Mouse (Mus musculus) embryonic facial prominence, embryonic 10.5 days (tissue): ENCODE measurements around the gene Gm11437. TPM values are rescaled to one million over a fixed set of nuclear protein-coding genes. Genes with fewer than 3 reads are reported as not detected.
A peak's percentile ranks its signal among the peaks of the same experiment; 100 is the strongest.

Experiments used
- DNase-seq: peaks from one replicate; pipeline ENCODE4 v3.0.0-alpha.2; 2017; ENCODE audit warnings: low spot score
- H3K27ac ChIP-seq: fragments of 300-500 bp; sonication (generic); replicated peaks from 2 replicates; pipeline ENCODE4 v1.5.1; 2016; ENCODE audit warnings: mild to moderate bottlenecking
- H3K27me3 ChIP-seq: fragments of 300-500 bp; sonication (generic); replicated peaks from 2 replicates; pipeline ENCODE4 v1.6.1; 2016; ENCODE audit warnings: low read depth, mild to moderate bottlenecking; ENCODE audit not compliant: poor library complexity, severe bottlenecking
- H3K36me3 ChIP-seq: fragments of 300-500 bp; sonication (generic); replicated peaks from 2 replicates; pipeline ENCODE4 v1.6.1; 2016; ENCODE audit warnings: mild to moderate bottlenecking, moderate library complexity
- H3K4me1 ChIP-seq: fragments of 300-500 bp; sonication (generic); 2 replicates; pipeline ENCODE4 v1.6.1; 2016
- H3K4me3 ChIP-seq: fragments of 300-500 bp; sonication (generic); 2 replicates; pipeline ENCODE4 v1.5.1; 2016; ENCODE audit warnings: mild to moderate bottlenecking, moderate library complexity
- H3K9me3 ChIP-seq: fragments of 300-500 bp; sonication (generic); 2 replicates; pipeline ENCODE4 v1.6.1; 2016; ENCODE audit warnings: mild to moderate bottlenecking
- WGBS: fragments of 180-500 bp; shearing (Covaris S2); methylation state at CpG from one replicate; pipeline ENCODE4 v1.1.7; 2016; 5-methylcytosine and 5-hydroxymethylcytosine counted together
- polyA plus RNA-seq: library from polyadenylated mRNA; unstranded; fragments of >200 nt; fragmentation: Nextera tagmentation; extraction: Ambion mirVana; gene quantifications from 2 replicates; pipeline ENCODE4 v1.2.1, GENCODE M21; 2016

Gm11437 gene
- polyA plus RNA-seq, 1 experiment from 2014 or later = not detected

DNA sequence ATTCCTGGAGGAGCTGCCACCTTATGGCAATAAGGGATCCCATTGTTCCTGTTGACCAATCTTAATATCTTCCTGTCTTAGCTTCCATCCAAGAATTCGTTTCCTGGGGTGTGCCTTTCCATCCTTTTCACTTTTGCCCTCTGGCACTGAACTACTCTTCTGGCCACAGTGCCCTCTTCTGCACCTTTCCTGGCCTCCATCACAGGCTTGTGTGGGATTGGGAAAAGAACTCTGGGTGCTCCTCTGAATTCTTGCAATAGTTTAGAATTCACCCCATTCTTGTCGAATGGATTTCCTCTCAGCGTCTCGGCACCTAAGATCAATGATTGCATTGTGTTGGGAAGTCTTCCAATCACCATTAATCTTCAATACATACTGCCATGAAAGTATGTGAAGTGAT, 11.3 kb upstream of the Gm11437 start:
- peak overlapping the region; percentile 80 for H3K4me3 ChIP-seq
- no peaks in the 10 kb centered on the region for H3K9me3 ChIP-seq
- 0 out of 2 replicates have a peak, but pooled peaks cover 5% of the 10 kb centered on the region for H3K27me3 ChIP-seq
- 28% methylated on average over 4 of the region's 4 CpGs for WGBS
- peaks cover 2% of the 10 kb centered on the region; the same call in 1 of the 2 replicates for H3K36me3 ChIP-seq
- peaks cover 29% of the 10 kb centered on the region for H3K4me1 ChIP-seq
- no peak for DNase-seq
- peak overlapping the region; percentile 94; the same call in 1 of the 2 replicates for H3K27ac ChIP-seq

DNA sequence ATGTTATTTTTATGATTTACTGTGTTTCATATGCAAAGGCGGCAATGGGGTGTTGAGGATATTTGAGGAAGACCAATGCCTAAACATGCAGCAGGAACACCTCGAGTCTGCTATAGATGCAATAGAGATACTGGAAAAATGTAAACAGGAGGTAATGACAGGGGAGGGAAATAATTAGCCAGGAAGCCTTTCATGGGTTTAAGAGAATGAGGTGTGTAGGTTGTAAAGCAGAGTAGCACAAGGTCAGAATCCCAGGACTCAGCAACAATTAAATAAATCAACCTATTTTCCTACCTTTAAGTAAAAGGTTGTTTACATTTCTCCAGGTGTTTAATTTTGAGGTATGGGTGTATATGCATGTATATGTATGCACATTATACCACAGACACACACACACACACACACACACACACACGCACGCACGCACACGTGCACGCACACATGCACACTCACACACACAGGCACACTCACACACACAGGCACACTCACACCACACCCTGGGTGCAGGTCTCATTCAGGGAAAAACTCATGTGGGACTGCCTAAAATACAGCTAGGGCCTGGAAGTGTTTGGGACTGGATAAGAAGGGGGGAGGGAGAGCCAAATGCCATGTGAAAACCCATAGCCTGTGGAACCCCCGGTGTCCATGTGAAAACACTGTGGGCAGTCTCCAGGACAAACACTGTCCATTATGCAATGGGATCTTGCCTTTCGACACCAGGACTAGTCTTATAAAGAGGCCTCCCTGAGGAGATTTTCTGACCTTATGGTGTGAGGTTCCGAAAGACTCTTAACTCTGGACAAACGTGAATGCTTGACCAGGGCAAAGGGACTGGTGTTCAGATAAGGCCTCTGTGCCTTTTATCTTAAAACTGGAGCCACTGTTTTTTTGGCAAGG, 5.5 kb upstream of the Gm11437 start:
- WGBS = 72% methylated on average over 11 of the region's 11 CpGs
- Histone ChIP-seq H3K9me3 (no peaks in the 10 kb centered on the region), H3K27me3 (0 out of 2 replicates have a peak, but pooled peaks cover 2% of the 10 kb centered on the region), H3K27ac (no peak overlapping the region), H3K4me1 (0 out of 2 replicates have a peak, but pooled peaks cover 3% of the 10 kb centered on the region), H3K36me3 (no peaks in the 10 kb centered on the region), H3K4me3 (no peak overlapping the region)
- no peak for DNase-seq

DNA sequence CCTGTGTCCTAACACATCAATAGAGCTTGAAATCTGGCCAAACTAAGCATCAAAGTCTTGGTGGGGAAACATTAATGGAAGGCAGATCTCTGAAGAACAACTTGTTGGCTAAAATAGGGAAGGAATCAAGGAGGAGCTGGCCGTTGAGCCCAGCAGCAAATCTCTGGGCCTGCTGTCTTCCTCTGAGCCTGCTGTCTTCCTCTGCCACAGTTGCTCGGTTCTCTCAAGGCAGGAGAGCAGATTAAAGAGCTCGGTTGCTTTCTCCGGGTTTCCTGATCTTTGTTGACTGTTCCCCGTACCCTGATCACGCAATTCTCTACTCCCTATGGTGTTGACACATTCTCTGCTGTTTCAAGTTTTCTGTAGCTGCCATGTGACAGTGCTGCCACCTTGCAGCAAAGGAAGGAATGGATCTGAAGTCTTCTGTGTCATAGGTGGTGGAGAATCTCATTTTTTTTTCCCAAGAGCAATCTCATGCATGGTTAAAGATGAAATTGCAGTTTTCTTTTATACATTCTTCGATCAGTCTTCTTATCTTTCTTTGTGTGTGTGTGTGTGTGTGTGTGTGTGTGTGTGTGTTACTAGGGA, 1.5 kb upstream of the Gm11437 start:
- H3K36me3 ChIP-seq = no peaks in the 10 kb centered on the region
- no peaks in the 10 kb centered on the region for H3K9me3 ChIP-seq
- H3K27ac ChIP-seq = no peak overlapping the region
- no peak for DNase-seq
- H3K4me3 ChIP-seq = no peak overlapping the region
- peaks cover 3% of the 10 kb centered on the region; the same call in 1 of the 2 replicates for H3K4me1 ChIP-seq
- 35% methylated on average over 7 of the region's 7 CpGs for WGBS
- H3K27me3 ChIP-seq = no peaks in the 10 kb centered on the region; the same call in 1 of the 2 replicates

DNA sequence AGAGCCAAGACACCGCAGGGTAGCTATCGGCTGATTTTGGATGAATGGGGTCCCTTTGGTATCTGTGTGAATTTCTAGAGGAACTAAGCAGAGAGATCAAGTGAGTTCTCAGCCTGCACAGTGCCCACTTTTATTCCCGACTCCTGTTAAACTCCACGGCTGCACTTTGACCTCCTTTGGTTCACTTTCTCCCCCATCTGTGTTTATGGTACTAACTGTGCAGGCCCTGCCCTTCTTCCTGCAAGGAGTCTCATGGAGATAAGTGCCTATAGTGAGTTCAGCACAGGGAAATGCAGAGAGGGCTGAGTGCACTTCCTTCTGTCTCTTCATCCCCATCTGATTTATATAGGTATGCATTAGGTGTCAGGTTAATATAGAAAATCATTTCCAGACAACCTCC, 2.7 kb downstream of the Gm11437 start:
- 63% methylated on average over 4 of the region's 4 CpGs for WGBS
- DNase-seq = no peak
- no peaks in the 10 kb centered on the region for H3K36me3 ChIP-seq

DNA sequence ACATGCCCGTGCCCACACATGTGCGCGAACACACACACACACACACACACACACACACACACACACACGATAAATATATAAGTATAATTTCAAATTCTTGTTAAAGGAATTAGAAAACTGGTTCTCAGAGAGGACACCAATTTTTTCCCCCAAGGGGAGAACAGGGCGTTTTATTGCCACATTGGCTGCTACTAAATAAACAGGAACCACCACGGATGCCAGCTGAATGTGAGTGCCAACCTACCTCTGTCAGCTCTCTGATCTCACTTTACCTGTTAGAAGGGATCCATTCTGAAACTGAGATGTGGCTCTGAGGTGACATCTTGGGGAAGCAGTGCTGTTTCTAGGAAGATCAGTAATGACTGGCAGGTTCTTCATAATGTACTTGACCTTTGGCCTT, 3.2 kb downstream of the Gm11437 start:
- H3K27ac ChIP-seq = no peak overlapping the region
- DNase-seq = no peak
- WGBS = 89% methylated on average over 6 of the region's 6 CpGs
- no peaks in the 10 kb centered on the region; the same call in 1 of the 2 replicates for H3K4me1 ChIP-seq
- H3K27me3 ChIP-seq = no peaks in the 10 kb centered on the region; the same call in 1 of the 2 replicates
- H3K4me3 ChIP-seq = no peak overlapping the region
- H3K9me3 ChIP-seq = no peaks in the 10 kb centered on the region
- no peaks in the 10 kb centered on the region for H3K36me3 ChIP-seq

More for the DNA sequence above, 2.7 kb downstream of the Gm11437 start:
- Histone ChIP-seq H3K27me3 (no peaks in the 10 kb centered on the region; the same call in 1 of the 2 replicates), H3K9me3 (no peaks in the 10 kb centered on the region), H3K4me1 (no peaks in the 10 kb centered on the region; the same call in 1 of the 2 replicates), H3K4me3 (no peak overlapping the region), H3K27ac (no peak overlapping the region)

DNA sequence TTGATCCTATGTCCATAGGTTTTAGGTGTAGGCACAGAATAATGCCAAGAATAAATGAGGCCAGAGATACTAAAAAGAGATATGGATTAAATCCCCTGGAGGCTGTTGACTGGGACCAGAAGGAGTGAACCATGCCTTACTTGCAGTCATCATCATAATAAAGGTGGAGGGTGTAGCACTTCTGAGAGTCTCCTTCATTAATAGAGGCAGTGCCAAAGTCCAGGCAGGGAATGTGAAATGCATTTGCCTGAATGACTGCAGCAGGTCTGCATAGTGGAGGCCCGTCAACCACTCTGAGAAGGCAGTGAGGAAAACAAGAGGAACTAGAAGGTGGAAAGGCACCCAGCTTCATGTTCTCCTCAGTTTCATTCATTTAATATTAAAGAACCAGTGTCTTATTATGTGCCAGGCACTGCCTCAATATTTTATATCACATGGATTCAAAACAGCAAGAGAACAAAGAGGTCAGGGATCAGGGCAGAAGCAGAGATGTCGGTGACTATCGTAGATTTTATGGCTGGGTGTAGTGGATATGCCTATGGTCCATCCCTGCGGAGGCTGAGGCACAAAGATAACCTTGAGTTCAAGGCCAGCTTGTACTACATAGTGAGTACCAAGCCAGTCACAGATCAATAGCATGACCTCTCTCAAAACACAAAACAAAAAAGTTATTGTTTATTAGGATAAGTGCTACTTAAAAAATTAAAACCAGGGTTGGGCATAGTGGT, 10.6 kb downstream of the Gm11437 start:
- H3K4me1 ChIP-seq = no peaks in the 10 kb centered on the region
- DNase-seq = no peak
- WGBS = 91% methylated on average over 4 of the region's 4 CpGs
- H3K36me3 ChIP-seq = no peaks in the 10 kb centered on the region
- no peaks in the 10 kb centered on the region for H3K9me3 ChIP-seq
- H3K4me3 ChIP-seq = no peak overlapping the region
- H3K27ac ChIP-seq = no peak overlapping the region
- no peaks in the 10 kb centered on the region for H3K27me3 ChIP-seq

DNA sequence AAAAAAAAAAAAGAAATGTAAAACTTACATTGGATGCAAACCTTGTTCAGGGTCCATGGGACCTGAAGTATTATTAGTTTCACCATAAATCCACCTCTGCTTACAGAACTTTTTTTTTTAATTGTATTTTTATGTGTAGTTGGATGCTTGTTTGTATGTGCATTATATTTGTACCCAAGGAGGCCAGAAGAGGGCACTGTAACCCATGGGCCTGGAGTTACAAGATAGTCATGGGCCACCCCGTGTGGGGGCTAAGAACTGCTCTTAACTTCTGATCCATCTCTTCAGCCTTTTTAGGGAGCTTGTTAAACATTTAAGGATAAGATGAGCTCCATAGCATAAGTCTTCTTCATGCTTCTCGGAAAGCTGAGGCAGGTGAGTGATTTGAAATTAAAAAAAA, 16.4 kb downstream of the Gm11437 start:
- H3K4me1 ChIP-seq = no peaks in the 10 kb centered on the region
- no peak for DNase-seq

DNA sequence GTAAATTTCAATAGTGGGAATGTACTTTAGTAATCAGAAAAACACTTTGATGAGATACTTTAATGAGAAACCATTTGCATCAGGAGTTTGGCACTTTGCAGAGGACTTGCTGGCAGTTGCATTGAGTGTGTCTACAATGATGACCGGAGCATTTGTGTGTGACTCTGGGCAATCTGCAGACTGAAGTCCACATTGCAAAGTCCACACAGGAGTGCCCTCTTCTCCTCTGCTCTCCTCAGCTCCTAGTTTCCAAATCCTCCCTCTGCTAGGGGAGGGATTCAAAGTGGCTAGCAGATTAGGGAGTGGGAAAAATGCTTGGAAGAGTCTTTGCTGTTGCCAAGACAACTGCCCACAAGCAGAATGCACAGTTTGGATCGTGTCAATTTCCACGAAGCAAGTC, 21.2 kb downstream of the Gm11437 start:
- H3K36me3 ChIP-seq = no peaks in the 10 kb centered on the region
- no peak for DNase-seq
- no peaks in the 10 kb centered on the region for H3K27me3 ChIP-seq
- H3K27ac ChIP-seq = no peak overlapping the region
- H3K4me3 ChIP-seq = no peak overlapping the region
- no peaks in the 10 kb centered on the region for H3K4me1 ChIP-seq
- H3K9me3 ChIP-seq = no peaks in the 10 kb centered on the region
- 74% methylated on average over 3 of the region's 3 CpGs for whole genome bisulfite sequencing

More for the DNA sequence above, 16.4 kb downstream of the Gm11437 start:
- 66% methylated on average over 2 of the region's 2 CpGs for WGBS
- H3K27me3 ChIP-seq = no peaks in the 10 kb centered on the region
- H3K27ac ChIP-seq = no peak overlapping the region
- H3K9me3 ChIP-seq = no peaks in the 10 kb centered on the region
- H3K36me3 ChIP-seq = no peaks in the 10 kb centered on the region
- no peak overlapping the region for H3K4me3 ChIP-seq

DNA sequence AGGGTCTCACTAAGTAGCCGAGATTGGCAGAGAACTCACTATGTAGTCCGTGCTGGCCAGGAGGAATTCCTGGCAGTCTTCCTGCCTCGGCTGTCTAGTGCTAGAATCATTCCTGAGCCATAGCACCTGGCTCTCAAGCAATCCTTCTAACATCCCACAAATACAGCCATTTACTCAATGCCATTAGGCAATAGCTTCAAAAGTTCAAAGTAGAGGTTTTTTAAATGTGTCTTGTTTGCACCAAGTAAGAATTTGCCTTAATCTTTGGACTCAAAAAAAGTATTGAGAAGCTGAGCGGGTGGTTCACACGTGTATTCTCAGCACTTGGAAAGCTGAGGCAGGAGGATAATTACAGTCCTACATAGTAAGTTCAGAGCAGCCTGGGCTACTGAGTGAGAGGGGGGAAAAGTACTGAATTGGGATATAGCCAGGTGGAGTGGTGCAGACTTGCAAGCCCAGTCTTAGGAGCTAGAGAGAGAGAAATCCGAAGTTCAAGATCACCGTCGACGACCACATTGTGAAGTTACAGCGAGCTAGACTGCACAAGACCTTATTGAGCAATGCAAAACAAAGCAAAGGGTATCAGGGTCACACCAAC, 22.0 kb downstream of the Gm11437 start:
- DNase-seq = no peak
- WGBS = 82% methylated on average over 10 of the region's 10 CpGs
- no peak overlapping the region for H3K4me3 ChIP-seq

DNA sequence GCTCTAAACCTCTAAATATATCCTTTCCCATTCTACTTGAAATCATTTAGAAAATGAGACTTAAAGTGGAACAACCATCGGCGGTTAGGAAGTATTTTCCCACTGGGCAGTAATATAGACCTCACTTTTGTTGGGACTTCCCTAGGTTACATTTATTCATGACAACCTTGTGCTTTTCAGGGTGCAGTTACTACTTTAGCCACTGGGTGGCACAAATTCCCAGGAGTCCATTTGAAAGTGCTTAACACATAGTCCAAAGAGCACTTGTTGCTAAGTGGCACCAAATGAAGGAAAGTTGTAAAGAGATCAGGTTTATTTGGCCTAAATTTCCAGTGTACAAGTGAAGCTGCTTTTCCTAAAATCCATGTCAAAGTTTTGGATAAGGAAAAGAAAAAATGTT, 25.5 kb downstream of the Gm11437 start:
- 66% methylated on average over 2 of the region's 2 CpGs for WGBS

More for the DNA sequence above, 22.0 kb downstream of the Gm11437 start:
- no peaks in the 10 kb centered on the region for H3K9me3 ChIP-seq
- no peaks in the 10 kb centered on the region for H3K27me3 ChIP-seq
- no peaks in the 10 kb centered on the region for H3K36me3 ChIP-seq
- H3K27ac ChIP-seq = no peak overlapping the region
- H3K4me1 ChIP-seq = no peaks in the 10 kb centered on the region

DNA sequence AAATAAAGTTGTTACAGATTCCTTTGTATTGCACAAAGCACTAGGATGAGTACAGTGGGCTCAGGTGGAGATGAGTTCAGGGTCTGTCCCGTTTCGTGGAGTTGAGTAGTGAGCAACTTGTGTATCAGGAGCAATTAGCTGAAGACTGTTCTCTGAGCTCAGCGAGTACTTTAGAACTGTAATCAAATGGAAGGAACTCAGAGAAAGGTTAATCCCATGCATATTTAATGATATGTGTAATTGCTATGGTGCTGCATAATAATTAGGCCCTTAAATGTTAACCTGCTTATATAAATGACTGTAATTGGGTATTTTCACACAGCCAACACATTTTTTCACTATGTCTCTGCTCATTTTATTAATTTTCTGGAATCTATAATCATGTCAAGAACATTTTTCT, 30.8 kb downstream of the Gm11437 start:
- no peaks in the 10 kb centered on the region for H3K27me3 ChIP-seq
- no peak for DNase-seq
- no peak overlapping the region for H3K27ac ChIP-seq
- peaks cover 6% of the 10 kb centered on the region; the same call in 1 of the 2 replicates for H3K4me1 ChIP-seq
- H3K4me3 ChIP-seq = no peak overlapping the region
- H3K36me3 ChIP-seq = no peaks in the 10 kb centered on the region
- H3K9me3 ChIP-seq = no peaks in the 10 kb centered on the region
- WGBS = 87% methylated on average over 3 of the region's 3 CpGs

More for the DNA sequence above, 25.5 kb downstream of the Gm11437 start:
- Histone ChIP-seq H3K4me3 (no peak overlapping the region), H3K27ac (no peak overlapping the region), H3K9me3 (no peaks in the 10 kb centered on the region), H3K36me3 (no peaks in the 10 kb centered on the region), H3K4me1 (peaks cover 6% of the 10 kb centered on the region; the same call in 1 of the 2 replicates), H3K27me3 (no peaks in the 10 kb centered on the region)
- DNase-seq = peak; percentile 44

DNA sequence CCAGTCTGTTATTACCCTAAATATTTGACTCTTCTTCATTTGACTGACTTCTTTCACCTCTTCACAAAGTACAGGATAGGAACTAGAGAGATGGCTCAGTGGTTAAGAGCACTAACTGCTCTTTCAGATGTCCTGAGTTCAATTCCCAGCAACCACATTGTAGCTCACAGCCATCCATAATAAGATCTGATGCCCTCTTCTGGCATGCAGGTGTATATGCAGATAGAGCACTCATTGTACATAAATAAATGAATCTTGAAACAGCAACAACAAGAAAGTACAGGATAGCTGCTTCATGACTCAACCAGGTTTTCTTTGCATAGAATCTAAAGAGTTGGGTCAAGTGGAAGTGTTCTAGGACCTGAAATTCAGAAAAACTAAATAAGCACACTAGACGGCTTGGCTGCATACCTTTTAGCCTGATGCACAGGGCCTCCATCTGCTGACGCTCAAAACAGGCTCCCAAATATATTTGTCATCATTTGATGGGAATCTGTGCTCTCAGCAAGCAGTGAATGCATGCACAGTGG, 32.9 kb downstream of the Gm11437 start:
- H3K4me1 ChIP-seq = peaks cover 14% of the 10 kb centered on the region
- 94% methylated on average over 2 of the region's 2 CpGs for WGBS
- no peak for DNase-seq
- H3K36me3 ChIP-seq = no peaks in the 10 kb centered on the region
- H3K9me3 ChIP-seq = no peaks in the 10 kb centered on the region
- no peak overlapping the region for H3K27ac ChIP-seq
- H3K27me3 ChIP-seq = no peaks in the 10 kb centered on the region
- H3K4me3 ChIP-seq = no peak overlapping the region
